Mouse (Mus musculus) limb, embryonic 12.5 days (tissue): ENCODE data around the gene 1700102P08Rik. TPM values are rescaled to one million over a fixed set of nuclear protein-coding genes. Genes with fewer than 3 reads are reported as not detected.

Source experiments
- ATAC-seq: fragments of 200-750 bp; cut with Nextera tagmentation; 2 replicates; pipeline ENCODE4 v1.8.0; 2017; ENCODE audit warnings: low read depth, moderate TSS enrichment; ENCODE audit not compliant: insufficient number of reproducible peaks, insufficient read depth, low FRiP score, low TSS enrichment
- H3K27ac ChIP-seq: fragments of 300-500 bp; sonication (generic); 2 replicates; pipeline ENCODE4 v1.5.1; 2016; ENCODE audit warnings: mild to moderate bottlenecking, moderate library complexity
- H3K27me3 ChIP-seq: fragments of 300-500 bp; sonication (generic); 2 replicates; pipeline ENCODE4 v1.6.1; 2016; ENCODE audit warnings: mild to moderate bottlenecking, moderate library complexity
- H3K36me3 ChIP-seq: fragments of 300-500 bp; sonication (generic); 2 replicates; pipeline ENCODE4 v1.6.1; 2016; ENCODE audit warnings: mild to moderate bottlenecking, moderate library complexity
- H3K4me1 ChIP-seq: fragments of 300-500 bp; sonication (generic); replicated peaks from 2 replicates; pipeline ENCODE4 v1.6.1; 2016
- H3K4me2 ChIP-seq: fragments of 300-500 bp; sonication (generic); 2 replicates; pipeline ENCODE4 v1.6.1; 2016; ENCODE audit warnings: mild to moderate bottlenecking, moderate library complexity
- H3K4me3 ChIP-seq: fragments of 300-500 bp; sonication (generic); replicated peaks from 2 replicates; pipeline ENCODE4 v1.5.1; 2016; ENCODE audit warnings: mild to moderate bottlenecking
- H3K9ac ChIP-seq: fragments of 300-500 bp; sonication (generic); replicated peaks from 2 replicates; pipeline ENCODE4 v1.6.1; 2016; ENCODE audit warnings: mild to moderate bottlenecking, moderate library complexity
- H3K9me3 ChIP-seq: fragments of 300-500 bp; sonication (generic); 2 replicates; pipeline ENCODE4 v1.6.1; 2016; ENCODE audit warnings: mild to moderate bottlenecking, moderate library complexity
- WGBS: fragments of 180-500 bp; shearing (Covaris S2); methylation state at CpG from one replicate; pipeline ENCODE4 v1.1.7; 2016; 5-methylcytosine and 5-hydroxymethylcytosine counted together
- polyA plus RNA-seq: library from polyadenylated mRNA; unstranded; fragments of >200 nt; fragmentation: Nextera tagmentation; extraction: Ambion mirVana; gene quantifications from 2 replicates; pipeline ENCODE4 v1.2.1, GENCODE M21; 2016

1700102P08Rik gene
- polyA plus RNA-seq, 1 experiment from 2014 or later, result 0.81 TPM

GRCm38 (mm10) chr9:108412221-108412620, 19.6 kb downstream of the 1700102P08Rik start:
- WGBS, result 81% methylated on average over 1 of the region's 1 CpGs
- Histone ChIP-seq H3K27ac (no peak overlapping the region), H3K4me3 (no peak overlapping the region), H3K36me3 (no peaks in the 10 kb centered on the region), H3K9ac (no peak overlapping the region), H3K9me3 (no peaks in the 10 kb centered on the region), H3K4me1 (no peaks in the 10 kb centered on the region), H3K27me3 (no peaks in the 10 kb centered on the region), H3K4me2 (no peak overlapping the region)
- no peak for ATAC-seq

DNA sequence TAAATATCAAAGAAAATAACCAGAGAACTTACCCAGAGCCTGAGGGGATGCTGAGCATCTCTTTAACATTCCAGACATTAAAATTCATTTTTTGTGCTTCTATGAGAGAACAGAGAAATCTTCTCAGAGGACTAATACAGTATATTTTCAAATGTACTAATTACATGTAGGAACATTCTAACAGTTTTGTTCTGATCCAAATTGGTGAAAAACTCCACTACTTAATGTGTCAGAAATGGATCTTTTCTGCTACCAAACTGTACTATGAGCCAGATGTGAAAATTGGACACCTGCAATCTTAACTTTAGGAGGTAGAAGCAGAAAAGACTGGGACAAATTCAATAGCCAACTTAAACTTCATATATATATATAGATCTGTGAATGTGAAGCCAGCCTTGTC, 35.8 kb downstream of the 1700102P08Rik start, which contains the start of gene Ccdc36:
Gene Ccdc36 (minus strand): TSS at position 101 of the 400 bp plus-strand sequence.
- no peaks in the 10 kb centered on the region for H3K27me3 ChIP-seq
- H3K4me1 ChIP-seq, result 0 out of 2 replicates have a peak, but pooled peaks cover 5% of the 10 kb centered on the region
- H3K9me3 ChIP-seq, result no peaks in the 10 kb centered on the region
- no peak for ATAC-seq
- H3K9ac ChIP-seq, result no peak within 1 kb of the TSS
- no peak within 1 kb of the TSS for H3K4me3 ChIP-seq
- no peak within 1 kb of the TSS for H3K27ac ChIP-seq
- no peaks in the 10 kb centered on the region for H3K36me3 ChIP-seq
- H3K4me2 ChIP-seq, result no peak within 1 kb of the TSS

DNA sequence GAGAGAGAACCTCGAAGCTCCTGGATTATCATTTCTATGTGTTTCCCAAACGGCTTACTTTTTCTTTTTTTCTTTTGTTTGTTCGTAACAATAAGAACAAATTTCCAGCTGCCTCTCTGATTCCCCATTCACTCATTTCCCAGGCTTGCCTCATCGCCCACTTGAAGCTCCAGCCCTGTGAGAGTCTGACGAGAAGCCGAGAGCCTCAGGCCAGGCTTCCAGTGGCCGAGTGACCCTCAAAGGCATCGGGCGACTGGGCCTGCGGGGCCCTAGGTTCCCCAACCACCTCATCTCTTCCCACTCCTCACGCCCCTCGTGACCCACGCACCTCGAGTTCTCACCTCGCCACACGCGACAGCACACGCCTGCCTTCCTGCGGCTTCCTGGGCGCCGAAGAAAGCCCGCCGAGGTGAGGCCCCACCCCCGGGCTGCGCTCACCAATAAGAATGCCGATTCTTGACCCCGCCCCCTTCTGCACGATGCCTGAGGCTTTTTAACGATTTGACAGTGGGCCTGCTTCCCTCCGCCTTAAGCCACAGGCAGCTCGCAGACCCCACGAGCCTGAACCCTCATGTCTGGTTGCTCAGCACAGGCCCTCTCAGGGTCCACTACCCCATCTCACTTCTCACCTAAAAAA, 38.9 kb downstream of the 1700102P08Rik start:
- Histone ChIP-seq H3K4me3 (peak overlapping the region; percentile 27), H3K9me3 (no peaks in the 10 kb centered on the region), H3K4me1 (0 out of 2 replicates have a peak, but pooled peaks cover 5% of the 10 kb centered on the region), H3K36me3 (no peaks in the 10 kb centered on the region), H3K4me2 (peak overlapping the region; percentile 50), H3K27ac (no peak overlapping the region), H3K9ac (0 out of 2 replicates have a peak overlapping the region, but pooled peaks have one; percentile 32), H3K27me3 (no peaks in the 10 kb centered on the region)
- 36% methylated on average over 32 of the region's 32 CpGs for WGBS
- no peak; the same call in 1 of the 2 replicates for ATAC-seq

DNA sequence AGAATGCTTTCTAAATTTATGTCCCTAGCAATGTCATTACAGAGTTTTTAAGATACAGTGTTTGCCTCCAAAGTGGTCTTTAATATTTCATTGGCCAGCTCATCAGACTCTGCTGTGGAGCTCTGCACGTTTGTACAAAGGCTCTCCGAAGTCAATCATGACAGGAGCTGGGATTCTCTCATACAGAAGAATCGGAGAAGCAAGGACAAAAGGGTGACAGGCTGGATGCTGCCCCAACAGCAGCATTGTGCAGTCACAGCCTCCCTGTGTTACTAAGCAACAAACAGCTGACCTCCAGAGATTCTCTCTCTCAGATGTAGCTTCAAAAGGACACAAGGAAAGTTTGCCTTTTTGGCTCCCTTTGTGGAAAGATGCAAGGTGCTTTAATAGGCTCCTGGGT, 43.6 kb downstream of the 1700102P08Rik start, which contains the start of gene BC048562:
Gene BC048562 (plus strand): TSS at position 301 of the 400 bp plus-strand sequence.
- 0 out of 2 replicates have a peak, but pooled peaks cover 5% of the 10 kb centered on the region for H3K4me1 ChIP-seq
- no peak within 1 kb of the TSS for H3K27ac ChIP-seq
- H3K36me3 ChIP-seq, result no peaks in the 10 kb centered on the region
- WGBS, result 82% methylated on average over 3 of the region's 3 CpGs
- H3K4me3 ChIP-seq, result no peak within 1 kb of the TSS
- no peaks in the 10 kb centered on the region for H3K9me3 ChIP-seq
- no peak within 1 kb of the TSS for H3K4me2 ChIP-seq
- H3K9ac ChIP-seq, result no peak within 1 kb of the TSS
- no peak for ATAC-seq
- no peaks in the 10 kb centered on the region for H3K27me3 ChIP-seq

GRCm38 (mm10) chr9:108439176-108439575, 46.6 kb downstream of the 1700102P08Rik start:
- no peak overlapping the region for H3K9ac ChIP-seq
- no peak overlapping the region for H3K4me3 ChIP-seq
- 81% methylated on average over 6 of the region's 6 CpGs for WGBS
- no peaks in the 10 kb centered on the region for H3K27me3 ChIP-seq
- H3K4me1 ChIP-seq, result no peaks in the 10 kb centered on the region
- H3K9me3 ChIP-seq, result no peaks in the 10 kb centered on the region
- no peak overlapping the region for H3K4me2 ChIP-seq
- no peak for ATAC-seq
- no peak overlapping the region for H3K27ac ChIP-seq
- H3K36me3 ChIP-seq, result no peaks in the 10 kb centered on the region

GRCm38 (mm10) chr9:108440485-108440884, 47.9 kb downstream of the 1700102P08Rik start:
- Histone ChIP-seq H3K27me3 (no peaks in the 10 kb centered on the region), H3K9ac (no peak overlapping the region; the same call in 1 of the 2 replicates), H3K4me2 (no peak overlapping the region), H3K4me3 (no peak overlapping the region), H3K9me3 (no peaks in the 10 kb centered on the region), H3K27ac (no peak overlapping the region), H3K36me3 (no peaks in the 10 kb centered on the region), H3K4me1 (0 out of 2 replicates have a peak, but pooled peaks cover 2% of the 10 kb centered on the region)
- no peak for ATAC-seq
- WGBS, result 80% methylated on average over 5 of the region's 5 CpGs

- H3K27me3 ChIP-seq, result no peaks in the 10 kb centered on the region
- ATAC-seq, result no peak
- no peak overlapping the region for H3K4me2 ChIP-seq
- H3K9ac ChIP-seq, result no peak overlapping the region
- 92% methylated on average over 11 of the region's 11 CpGs for WGBS
- H3K36me3 ChIP-seq, result no peaks in the 10 kb centered on the region
- 0 out of 2 replicates have a peak, but pooled peaks cover 3% of the 10 kb centered on the region for H3K4me1 ChIP-seq
- H3K9me3 ChIP-seq, result no peaks in the 10 kb centered on the region
- no peak overlapping the region for H3K27ac ChIP-seq
- no peak overlapping the region for H3K4me3 ChIP-seq
Measured at GRCm38 (mm10) chr9:108441236-108441919, 48.8 kb downstream of the 1700102P08Rik start.

GRCm38 (mm10) chr9:108445125-108445524, 52.5 kb downstream of the 1700102P08Rik start:
- H3K4me2 ChIP-seq, result no peak overlapping the region
- no peak overlapping the region for H3K27ac ChIP-seq
- H3K27me3 ChIP-seq, result no peaks in the 10 kb centered on the region
- H3K9ac ChIP-seq, result no peak overlapping the region
- peaks cover 12% of the 10 kb centered on the region for H3K4me1 ChIP-seq
- WGBS, result 65% methylated on average over 9 of the region's 9 CpGs
- H3K4me3 ChIP-seq, result no peak overlapping the region
- H3K9me3 ChIP-seq, result no peaks in the 10 kb centered on the region
- no peak for ATAC-seq
- H3K36me3 ChIP-seq, result peaks cover 23% of the 10 kb centered on the region

GRCm38 (mm10) chr9:108449860-108450259, 57.3 kb downstream of the 1700102P08Rik start:
- Histone ChIP-seq H3K4me3 (peak overlapping the region; percentile 57; the same call in 1 of the 2 replicates), H3K9ac (peak overlapping the region; percentile 37), H3K9me3 (no peaks in the 10 kb centered on the region), H3K4me1 (peaks cover 45% of the 10 kb centered on the region), H3K4me2 (peak overlapping the region; percentile 74), H3K36me3 (peaks cover 23% of the 10 kb centered on the region), H3K27me3 (no peaks in the 10 kb centered on the region), H3K27ac (peak overlapping the region; percentile 80)
- ATAC-seq, result peak; percentile 0; the same call in 1 of the 2 replicates
- 45% methylated on average over 4 of the region's 4 CpGs for WGBS

DNA sequence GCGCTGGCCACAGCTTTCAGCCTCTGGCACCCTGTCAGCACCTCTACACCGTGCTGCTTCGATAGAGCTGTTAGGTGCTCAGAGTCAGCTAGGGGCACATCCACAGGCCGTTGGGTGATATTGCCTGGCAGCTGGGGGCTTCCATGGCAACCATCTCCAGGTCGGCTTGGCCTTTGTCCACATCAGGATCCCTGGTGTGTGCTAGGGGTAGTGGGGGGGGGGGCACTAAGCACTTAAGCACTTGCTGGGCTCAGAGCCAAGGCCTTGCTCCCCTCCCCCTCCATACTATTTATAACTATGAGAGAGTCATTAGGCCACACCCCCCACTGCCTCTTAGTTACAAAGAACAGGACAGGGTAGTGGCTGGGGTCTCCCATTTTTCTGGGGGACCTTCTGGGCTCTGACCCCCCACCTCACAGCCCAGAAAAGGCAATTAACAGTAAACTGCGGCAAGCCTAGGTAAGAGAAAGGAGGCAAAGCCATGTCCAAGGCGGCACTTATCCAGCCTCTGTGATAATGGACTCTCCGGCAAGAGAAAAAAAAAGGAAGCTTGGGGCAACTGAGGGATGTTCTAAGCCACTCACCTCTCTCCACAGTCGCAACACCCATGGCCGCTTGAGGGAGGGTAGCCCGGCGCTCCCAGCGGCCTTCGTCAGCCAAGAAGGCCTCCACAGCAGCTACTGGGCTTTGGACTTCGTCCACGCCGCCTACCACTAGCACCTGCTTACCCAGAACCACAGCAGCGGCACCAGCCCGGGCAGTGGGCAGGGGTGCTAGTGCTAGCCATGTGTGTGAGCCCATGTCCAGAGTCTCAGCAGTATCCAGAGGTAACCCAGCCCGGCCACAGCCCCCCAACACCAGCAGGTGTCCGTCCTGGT, 57.9 kb downstream of the 1700102P08Rik start:
- peak overlapping the region; percentile 57; the same call in 1 of the 2 replicates for H3K4me3 ChIP-seq
- H3K4me1 ChIP-seq, result peaks cover 42% of the 10 kb centered on the region
- no peaks in the 10 kb centered on the region for H3K9me3 ChIP-seq
- peak; percentile 8 for ATAC-seq
- H3K27ac ChIP-seq, result peak overlapping the region; percentile 80
- H3K27me3 ChIP-seq, result no peaks in the 10 kb centered on the region
- H3K36me3 ChIP-seq, result peaks cover 23% of the 10 kb centered on the region
- peak overlapping the region; percentile 74 for H3K4me2 ChIP-seq
- peak overlapping the region; percentile 37 for H3K9ac ChIP-seq
- 75% methylated on average over 21 of the region's 21 CpGs for WGBS

GRCm38 (mm10) chr9:108451170-108451493, 58.5 kb downstream of the 1700102P08Rik start:
- H3K27me3 ChIP-seq, result no peaks in the 10 kb centered on the region
- H3K9ac ChIP-seq, result no peak overlapping the region; the same call in 1 of the 2 replicates
- H3K4me1 ChIP-seq, result peaks cover 42% of the 10 kb centered on the region
- ATAC-seq, result no peak
- peak overlapping the region; percentile 80 for H3K27ac ChIP-seq
- H3K4me3 ChIP-seq, result peak overlapping the region; percentile 57
- WGBS, result 88% methylated on average over 6 of the region's 6 CpGs
- H3K36me3 ChIP-seq, result peaks cover 23% of the 10 kb centered on the region
- no peaks in the 10 kb centered on the region for H3K9me3 ChIP-seq
- peak overlapping the region; percentile 74 for H3K4me2 ChIP-seq
